Mouse (Mus musculus) right cerebral cortex, adult 2 months (tissue): Measurements from ENCODE around the gene Aacs.
"Not testable (repeated sequence)": the region's sequence is repeated elsewhere in the genome, so short reads cannot be mapped to it uniquely, and the experiment has no call there.

Experiments used
- DNase-seq, 2 experiments: peaks; one replicate each; pipeline ENCODE4 v3.0.0; 2021 to 2022; ENCODE audit warnings: low spot score in 2 of 2

Gene Aacs

DNA sequence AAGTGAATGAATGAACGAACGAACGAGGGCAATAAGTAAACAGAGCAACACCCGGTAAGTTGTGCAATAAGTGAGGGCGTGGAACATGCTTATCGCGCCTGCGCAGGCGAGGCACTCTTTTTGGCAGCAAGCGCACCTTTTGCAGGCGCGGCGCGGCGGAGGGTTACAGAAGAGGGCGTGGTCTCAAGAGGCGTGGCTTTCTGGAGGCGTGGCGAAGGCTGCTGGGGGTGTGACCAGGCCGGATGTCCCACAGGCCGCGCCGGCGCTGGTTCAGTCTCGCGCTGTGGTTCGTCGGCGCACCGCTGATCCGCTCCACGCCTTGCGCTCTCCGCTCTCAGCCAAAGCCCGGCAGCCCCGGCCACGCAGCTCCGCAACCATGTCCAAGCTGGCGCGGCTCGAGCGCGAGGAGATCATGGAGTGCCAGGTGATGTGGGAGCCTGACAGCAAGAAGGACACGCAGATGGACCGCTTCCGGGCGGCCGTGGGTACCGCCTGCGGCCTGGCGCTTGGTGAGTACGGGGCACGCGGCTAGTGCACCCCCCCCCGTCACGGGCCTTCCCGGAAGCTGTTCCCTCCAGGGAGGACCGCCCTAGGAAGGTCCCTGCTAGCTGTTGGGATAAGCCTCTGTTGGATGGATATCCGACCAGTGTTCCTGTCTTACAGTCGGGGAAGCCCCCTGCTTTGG, at the start of gene Aacs:
Gene Aacs (plus strand): TSS at position 214 of the 685 bp plus-strand sequence.
- peak; percentile 98 for DNase-seq

DNA sequence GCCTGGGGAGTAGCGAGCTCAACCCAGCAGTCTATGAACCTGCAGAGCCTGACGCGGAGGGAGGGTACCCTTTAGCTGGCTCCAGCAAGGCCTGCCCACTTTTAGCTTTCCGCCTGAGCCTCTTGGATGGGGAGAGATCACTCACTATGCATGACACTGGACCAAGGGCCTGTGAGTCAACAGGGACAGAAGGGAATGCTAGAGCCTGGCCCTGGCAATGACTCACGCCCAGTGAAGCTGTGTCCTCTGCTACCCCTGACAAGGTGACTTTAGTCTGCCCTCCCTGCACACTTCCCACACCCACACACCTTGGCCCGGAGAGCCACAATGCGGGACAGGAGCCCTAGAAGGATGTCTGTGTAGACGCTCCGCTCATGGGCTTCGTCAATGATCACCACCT, 49.3 kb upstream of the Aacs start:
- DNase-seq = no peak

DNA sequence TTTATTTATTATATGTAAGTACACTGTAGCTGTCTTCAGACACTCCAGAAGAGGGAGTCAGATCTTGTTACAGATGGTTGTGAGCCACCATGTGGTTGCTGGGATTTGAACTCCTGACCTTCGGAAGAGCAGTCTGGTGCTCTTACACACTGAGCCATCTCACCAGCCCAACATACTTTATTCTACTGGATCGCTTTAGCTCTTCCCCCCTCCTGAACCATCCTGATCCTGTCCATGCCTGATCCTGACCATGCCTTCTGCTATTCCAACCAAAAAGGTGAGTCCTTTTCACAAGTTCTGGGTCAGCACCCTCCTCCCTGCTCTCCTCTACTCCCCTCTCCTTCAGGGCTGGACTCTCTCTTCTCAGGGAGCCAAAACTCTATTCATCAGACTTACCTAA, 43.3 kb upstream of the Aacs start:
- not testable (repeated sequence) for DNase-seq

DNA sequence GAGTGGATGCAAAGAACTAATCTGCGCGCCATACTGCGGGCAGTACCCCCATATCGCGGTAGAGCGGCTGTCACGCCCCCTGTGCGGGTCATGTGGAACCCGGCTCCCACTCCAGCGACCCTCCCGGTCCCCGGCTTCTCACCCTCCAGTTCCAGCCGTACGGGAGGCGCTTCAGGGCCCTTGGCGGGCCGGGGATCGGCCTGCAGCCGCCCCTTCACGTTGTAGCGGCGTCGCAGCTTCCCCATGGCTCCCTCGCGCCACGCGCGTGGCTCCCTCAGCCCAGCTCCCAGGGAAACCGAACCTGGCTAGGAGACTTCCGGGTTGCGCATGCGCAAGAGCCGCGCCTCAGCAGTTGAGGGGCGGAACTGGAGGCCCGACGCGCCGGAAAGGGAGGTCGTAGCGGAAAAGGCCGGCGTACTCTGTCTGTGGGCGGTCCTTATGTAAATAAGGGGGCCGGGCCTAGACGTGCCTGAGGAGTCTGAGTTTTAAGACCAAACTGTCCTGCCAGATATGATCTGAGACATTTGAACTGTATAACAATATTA, 41.7 kb upstream of the Aacs start, which contains the start of gene Dhx37:
Gene Dhx37 (minus strand): TSS at position 329 of the 545 bp plus-strand sequence.
- peak; percentile 92 to 94 for DNase-seq

DNA sequence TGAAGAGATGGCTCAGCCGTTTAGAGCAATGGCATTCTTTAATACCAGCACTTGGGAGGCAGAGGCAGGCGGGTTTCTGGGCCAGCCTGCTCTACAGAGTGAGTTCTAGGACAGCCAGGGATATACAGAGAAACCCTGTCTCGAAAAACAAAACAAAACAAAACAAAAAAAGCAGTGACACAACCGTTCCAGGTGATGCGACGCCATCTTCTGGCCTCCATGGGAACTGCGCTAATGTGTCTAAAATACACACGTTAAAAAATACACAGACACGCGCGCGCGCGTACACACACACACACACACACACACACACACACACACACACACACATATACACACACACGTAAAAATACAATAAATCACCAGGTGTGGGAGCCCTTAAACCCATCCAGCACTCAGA, 41.3 kb upstream of the Aacs start:
- not testable (repeated sequence) for DNase-seq

DNA sequence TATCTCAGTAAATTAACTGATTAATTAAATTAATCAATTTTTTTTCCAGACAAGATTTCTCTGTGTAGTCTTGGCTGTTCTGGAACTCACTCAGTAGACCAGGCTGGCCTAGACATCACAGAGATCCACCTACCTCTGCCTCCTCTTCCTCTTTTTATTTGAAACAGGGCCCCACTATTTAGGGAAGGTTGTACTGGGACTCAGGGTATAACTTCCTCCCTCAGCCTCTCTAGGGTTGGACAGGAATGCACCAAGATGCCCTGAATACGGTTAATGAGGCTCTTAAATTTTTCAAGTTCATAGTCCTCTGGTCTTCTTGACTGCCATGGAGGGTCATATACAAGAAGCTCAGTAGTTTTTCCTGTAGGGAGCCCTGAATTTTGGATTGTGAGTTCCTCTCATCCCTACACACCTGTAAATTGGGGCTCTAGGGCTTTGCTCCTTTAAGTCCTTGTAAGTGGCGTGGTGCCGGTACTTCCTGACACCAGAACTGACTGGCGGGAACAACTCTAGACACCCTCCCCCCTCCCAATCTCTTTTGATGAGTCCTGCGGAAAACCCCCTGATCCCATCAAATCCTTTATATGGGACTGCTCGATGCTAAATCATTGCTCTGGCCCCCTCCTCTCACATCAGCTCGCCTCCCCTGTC, 34.9 kb upstream of the Aacs start:
- no peak for DNase-seq

DNA sequence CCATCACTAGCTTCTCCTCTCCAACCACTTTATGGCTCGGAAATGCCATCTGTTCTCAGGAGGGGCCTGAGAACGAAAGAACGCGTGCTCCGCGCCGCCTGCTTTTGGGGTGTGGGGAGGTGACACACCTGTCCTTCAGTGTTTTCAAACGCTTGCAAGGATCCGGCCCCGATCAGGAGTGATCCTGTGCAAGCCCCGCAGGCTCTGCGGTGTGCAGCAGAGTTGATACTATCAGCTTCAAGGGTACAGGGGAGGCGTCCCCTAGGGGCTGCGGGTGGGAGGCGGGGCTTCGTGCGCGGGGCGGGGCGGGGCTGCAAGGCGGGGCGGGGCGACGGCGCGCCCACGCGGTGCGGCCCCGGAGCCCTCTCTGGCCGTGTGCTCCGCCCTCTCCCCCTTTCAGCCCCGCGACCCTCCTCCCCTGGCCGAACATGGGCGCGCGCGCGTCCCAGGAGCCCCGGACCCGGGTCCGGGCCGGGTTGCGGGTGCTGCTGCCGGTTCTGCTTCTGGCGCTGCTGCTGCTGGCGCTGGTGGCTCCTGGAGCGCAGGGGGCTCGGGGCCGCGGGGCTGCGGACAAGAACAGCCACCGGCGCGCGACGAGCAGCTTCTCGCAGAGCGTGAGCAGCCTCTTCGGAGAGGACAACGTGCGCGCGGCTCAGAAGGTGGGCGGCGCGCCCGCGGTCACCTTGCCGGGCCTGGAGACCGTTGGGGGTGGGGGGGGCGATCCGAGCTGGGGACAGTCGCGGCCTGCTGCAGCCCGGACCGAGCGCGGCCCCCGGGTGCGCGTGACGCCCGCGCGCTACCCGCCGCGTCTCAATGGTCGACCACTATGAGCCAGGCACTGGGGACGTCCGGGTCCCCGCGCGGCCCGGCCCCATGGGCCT, 34.1 kb upstream of the Aacs start, which contains the start of gene Bri3bp:
Gene Bri3bp (plus strand): TSS at position 335 of the 881 bp plus-strand sequence.
- DNase-seq = peak; percentile 45 to 55

DNA sequence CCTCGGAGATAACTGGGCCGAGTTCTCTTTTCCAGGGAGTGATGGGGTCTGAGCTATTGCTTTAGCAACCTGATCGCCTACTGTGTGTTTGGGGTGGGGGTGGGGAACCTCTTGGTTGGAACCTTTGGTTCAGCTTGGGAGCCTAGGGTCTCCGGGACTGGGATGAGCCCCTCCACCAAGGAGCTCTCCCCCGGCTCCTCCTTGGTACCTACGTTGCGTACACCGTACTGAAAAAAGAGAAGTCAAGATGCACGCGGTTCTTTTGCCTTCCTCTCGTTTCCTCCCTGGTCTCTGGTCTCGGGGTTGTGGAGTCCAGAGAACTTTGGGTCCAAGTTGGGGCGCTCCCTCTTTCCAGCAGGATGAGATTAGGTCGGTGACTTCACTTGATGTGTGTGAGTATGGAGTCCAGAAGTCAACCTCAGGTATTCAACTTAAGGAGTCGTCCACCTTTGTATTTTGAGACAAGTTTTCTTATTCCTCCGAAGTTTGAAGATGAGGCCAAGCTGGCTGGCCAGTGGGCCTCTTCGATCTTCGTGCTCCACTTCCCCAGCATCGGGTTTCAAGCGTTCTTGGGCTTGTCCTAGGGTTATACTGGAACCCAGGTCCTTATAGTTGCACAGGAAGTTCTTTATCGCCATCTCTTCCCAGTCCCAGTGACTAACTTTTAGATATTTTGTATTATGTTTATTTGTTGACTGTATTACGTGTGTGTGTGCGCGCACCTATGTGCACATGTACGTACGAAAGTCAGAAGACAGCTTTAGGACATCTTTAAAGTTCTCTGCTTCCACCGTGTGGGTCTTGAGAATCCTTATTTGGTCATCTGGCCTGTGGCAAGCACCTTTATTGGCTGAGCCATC, 33.2 kb upstream of the Aacs start:
- DNase-seq = peak in 1 of 2 experiments; percentile 25

DNA sequence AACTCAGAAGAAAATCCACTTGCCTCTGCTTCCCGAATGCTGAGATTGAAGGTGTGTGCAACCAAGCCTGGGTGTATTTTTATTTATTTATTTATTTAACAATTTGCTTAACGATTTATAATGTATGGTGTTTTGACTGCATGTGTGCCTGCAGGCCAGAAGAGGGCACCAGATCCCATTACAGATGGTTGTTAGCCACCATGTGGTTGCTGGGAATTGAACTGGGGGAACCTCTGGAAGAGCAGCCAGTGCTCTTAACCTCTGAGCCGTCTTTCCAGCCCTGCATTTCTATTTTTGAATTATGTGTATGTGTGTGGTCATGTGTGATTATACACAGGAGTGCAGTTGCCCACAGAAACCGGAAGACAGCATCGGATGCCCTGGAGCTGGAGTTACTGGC, 32.3 kb upstream of the Aacs start:
- no peak for DNase-seq

DNA sequence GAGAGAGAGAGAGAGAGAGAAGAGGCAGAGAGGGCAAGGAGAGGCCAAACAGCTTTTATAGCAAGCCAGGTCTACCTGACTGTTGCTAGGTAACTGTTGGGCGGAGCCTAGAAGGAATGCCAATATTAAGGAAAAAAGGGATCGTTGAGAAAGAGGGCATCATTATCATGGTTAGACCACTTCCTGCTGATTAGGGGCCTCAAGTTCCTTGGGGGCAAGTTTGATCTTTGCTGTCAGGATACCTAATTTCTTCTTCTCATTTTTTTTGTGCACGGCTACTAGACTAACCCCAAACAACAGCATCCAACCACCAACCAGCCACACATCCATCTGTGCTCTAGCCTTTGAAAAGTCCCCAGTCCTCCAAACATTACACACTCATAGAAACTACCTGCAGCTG, 31.7 kb upstream of the Aacs start:
- no peak for DNase-seq

DNA sequence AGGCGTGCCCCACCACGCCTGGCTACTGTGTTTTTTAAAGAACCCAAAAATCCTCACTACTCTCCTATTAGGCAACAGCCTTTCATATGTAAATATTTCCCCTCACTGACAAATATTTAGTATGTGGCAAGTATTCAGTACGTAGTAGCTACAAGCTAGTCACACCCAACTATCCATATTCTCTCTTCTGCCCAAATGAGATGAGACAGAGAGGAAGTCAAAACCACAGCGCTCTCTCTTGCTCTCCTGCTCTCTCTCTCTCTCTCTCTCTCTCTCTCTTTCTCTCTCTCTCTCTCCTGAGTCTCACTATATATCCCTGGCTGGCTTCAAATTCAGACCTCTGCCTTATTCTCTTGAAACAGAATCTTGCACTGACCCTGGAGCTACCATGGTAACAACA, 31.1 kb upstream of the Aacs start:
- no peak for DNase-seq

DNA sequence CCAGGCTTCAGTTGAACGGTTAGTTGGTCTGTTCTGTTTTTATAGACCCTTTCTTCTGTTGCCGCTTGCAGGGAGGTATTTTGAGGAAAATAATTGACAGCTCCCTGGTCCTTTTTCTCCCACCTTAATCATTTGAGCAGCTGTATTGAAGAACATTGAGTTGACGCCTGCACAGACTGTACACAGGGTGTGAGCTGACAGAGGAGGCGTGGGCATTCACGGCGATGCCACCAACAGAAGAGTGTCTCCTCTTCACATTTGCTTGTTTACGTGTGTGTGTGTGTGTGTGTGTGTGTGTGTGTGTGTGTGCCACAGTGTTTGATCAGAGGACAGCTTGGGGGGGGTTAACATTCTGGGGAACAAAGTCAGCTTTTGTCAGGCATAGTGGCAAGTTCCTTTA, 29.3 kb upstream of the Aacs start:
- DNase-seq = peak; percentile 39 to 49

DNA sequence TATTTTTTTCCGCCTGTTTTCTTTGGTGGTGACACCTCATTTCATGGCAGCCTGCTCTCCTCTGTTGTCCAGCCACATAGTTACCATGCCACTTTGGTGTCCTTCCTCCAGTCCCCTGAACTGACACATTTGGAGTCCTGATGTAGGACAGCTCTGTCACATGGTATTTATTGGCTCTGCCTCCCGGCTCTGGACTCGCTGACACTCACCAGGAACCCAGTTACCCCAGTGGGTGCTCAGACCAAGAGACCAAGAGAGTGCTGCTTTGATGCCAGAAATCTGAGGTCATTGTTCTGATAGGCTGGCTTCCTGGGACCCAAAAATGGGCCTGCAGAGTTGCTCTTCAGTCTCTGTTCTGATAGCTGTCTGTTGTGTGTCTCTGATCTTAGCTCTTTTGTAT, 27.6 kb upstream of the Aacs start:
- no peak for DNase-seq

DNA sequence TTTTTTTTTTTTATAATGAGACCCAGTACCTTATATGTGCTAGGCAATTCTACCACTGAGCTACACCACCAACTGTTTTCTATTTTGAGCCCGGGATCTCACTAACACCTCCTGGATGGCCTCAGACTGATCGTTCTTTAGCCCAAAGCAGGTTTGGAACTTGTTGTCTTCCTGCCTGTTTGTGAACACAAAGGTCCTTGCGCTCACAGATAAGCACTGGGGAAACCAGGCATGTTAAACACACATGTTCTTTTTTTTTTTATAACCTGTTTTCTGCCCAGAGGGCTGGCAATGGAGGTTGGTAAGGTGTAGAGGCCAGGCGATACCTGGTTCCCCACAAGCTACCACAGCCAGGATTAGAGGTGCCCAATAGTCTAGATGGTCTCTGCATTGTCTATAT, 27.0 kb upstream of the Aacs start:
- no peak for DNase-seq

DNA sequence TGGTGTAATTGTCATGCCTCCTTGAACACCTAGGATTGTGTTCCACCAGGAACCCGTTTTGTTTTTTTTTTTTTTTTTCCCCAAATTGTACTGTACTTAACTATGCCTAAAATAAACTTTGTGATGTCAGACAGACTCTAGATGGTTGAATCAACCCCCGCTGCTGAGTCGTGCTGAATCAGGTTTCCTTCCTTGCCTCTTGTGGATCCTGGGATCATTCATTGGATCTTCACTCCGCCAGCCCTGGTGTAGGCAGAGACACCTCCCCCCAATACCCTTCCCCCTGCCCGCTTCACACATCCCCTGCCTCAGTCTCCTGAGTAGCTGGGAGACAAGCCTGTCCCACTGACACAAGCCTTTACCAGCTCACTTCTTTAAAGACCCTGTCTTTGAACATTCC, 26.3 kb upstream of the Aacs start:
- peak; percentile 64 to 71 for DNase-seq

DNA sequence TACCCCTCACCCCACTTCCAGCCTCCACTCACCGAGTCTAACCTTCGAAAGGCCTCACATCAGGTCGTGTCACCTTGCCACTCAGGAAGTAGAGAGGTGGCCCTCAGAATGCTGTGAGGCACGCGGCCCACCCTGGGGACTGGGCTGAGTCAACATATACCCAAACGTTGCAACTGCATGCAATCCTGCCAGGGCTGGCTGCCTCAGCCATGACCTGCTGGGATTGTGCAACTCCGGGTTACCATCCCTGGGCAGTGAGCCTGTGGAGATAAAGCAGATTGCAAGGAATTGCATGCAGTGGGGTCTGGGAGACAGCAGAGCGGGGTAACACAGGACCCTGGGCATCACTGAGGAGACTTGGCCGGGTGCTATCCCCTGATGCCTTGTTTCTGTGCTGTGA, 23.0 kb upstream of the Aacs start:
- no peak for DNase-seq

DNA sequence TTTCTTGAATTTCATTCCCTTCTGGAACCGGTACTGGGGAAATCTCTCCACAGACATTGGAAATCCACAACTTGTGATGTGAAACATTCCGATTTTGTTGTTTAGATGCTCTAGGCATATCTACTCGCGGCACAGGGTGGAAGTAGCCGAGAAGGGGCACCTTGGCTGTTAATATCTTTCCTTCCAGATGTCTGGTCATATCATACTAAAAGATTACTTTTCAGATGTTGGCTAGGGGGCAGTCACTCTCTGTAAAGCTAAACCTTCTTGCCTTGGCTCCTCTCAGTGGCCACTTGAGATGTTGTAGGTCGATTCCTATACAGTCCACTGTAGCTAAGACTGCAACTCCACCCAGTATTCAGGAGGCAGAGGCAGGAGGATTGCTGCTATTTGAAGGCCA, 19.5 kb upstream of the Aacs start:
- DNase-seq = no peak

DNA sequence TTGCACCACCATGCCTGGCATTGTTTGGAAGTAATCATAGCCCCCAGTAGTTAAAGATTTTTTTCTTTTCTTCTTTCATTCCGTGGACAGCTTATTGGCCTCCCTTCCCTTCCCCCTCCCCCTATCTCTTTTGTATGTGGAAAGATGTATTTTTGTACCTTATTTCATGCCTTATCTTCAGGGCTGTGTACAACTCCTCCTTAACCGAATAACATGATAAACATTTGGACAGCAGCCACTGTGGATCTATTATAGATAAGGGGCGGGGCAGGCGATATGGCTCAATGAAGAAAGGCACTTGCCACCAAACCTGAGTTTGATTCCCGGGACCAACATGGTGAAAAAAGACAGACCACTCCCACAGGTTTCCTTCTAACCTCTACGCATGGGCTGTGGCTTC, 18.1 kb upstream of the Aacs start:
- no peak for DNase-seq

DNA sequence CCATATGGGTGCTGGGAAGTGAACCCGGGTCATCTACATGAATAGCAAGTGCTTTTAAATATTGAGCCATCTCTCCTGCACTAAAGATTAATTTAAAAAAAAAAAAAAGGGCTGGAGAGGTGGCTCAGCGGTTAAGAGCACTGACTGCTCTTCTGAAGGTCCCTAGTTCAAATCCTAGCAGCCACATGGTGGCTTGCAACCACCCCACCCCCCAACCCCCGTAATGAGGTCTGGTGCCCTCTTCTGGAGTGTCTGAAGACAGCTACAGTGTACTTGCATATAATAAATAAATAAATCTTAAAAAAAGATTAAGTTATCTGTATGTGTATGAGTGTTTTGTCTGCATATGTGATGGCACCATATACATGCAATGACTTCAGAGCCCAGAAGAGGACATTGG, 15.0 kb upstream of the Aacs start:
- no peak for DNase-seq

DNA sequence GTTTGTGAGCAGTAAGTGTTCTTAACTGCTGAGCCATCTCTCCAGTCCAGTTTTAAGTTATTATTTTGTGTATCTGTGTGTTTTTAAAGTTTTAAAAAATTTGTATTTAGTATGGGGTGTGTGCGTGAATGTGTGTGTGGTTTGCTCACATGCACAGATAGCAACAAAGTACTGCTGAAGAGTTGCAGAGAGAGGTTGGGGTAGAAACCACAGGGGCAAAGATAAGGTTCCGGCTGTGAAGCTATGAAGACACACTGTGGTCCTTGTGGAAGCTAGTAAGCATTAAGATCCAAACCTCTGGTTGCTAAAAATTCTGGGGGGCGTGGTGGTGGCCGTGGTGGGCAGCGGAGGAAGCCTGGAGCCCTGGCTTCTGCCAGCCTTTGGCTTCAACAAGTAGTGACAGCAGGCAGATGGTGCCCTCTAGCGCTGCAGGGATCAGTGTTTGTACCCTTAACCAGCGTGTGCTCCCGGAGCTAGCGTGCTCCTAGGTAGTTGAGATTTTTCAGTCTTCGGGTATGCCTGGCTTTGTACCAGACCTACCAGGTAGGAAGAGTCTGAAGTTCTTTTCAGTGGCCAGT, 13.7 kb upstream of the Aacs start:
- peak in 1 of 2 experiments; percentile 41 for DNase-seq

DNA sequence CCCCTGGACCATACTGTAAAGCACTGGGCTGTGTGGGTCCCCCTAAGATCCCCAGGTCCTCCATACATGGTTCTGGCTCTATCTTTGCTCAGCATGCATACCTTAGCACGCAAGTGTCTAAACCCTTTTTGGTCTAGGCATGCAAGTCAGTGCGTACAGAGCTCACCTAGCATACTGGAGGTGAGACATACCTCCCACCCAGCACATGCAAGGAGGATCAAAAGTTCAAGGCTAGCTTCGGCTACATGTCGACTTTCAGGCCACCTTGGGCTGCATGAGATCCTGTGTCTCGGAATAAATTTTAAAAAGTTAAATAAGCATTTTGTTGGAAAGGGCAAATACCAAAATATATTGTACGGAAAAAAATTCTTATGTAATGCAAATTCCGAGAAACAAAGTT, 10.4 kb upstream of the Aacs start:
- DNase-seq = no peak
